Mouse (Mus musculus) gastrocnemius, adult 18-20 months (tissue): Measurements from ENCODE around the gene Prr36. TPM values are rescaled to one million over a fixed set of nuclear protein-coding genes. Genes with fewer than 3 reads are reported as not detected.
A peak's percentile ranks its signal among the peaks of the same experiment; 100 is the strongest.
"Not testable (repeated sequence)": the region's sequence is repeated elsewhere in the genome, so short reads cannot be mapped to it uniquely, and the experiment has no call there.

Experiments
- DNase-seq: peaks from one replicate; pipeline ENCODE4 v3.0.0; 2021; ENCODE audit warnings: low spot score
- long read RNA-seq, 2 experiments: library from polyadenylated mRNA; stranded (forward); transcript quantifications; one replicate each; pipeline ENCODE4 v2.0.0; 2021
- total RNA-seq, 2 experiments: library from RNA; stranded (reverse); gene quantifications; 2 replicates each; pipeline ENCODE4 v1.2.3; 2021

Gene Prr36
- not detected for total RNA-seq
- long read RNA-seq, experiment 1, result 0 reads
- long read RNA-seq, experiment 2, result 0 reads

GRCm38 (mm10) chr8:4216791-4217621 is at the start of gene Prr36:
Gene Prr36 (minus strand): TSS chr8:4217459.
- DNase-seq, result no peak

DNA sequence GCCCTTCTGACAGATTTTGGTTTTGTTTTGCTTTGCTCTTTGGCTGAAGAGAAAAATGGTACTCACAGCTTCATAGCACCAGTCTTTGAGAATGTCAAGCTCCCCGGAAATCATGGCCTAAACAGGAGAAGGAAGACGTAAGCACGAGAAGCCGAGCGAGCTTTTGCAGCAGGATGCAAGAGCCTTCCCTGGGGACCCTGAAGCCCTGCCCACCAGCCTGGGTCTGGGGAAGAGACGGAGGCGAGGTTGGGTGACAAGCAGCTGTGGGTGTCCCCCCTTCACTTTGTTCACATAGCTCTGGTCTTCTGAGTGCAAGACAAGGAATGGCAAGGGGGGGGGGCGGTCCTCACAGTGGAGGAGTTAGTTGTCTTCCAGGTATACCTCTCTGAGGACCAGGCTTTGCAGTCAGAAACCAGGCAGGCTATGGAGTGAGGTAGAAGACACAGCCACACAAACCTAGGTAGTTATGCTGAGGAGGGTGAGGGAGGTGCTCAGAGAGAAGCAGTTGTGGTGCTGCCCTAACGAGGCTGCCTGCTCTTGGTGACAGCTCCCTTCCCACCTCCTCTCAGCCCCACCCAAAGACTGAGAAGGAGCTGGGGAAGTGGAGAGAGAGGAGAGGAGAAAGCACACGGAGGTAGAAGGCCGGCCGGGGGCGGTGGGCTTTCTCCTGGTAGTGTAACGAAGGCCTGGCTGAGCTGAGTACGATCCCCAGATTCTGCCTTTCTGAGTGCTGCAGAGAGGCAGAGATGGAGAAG is 48.1 kb upstream of the Prr36 start:
- no peak for DNase-seq

GRCm38 (mm10) chr8:4263105-4263791 is 46.0 kb upstream of the Prr36 start:
- DNase-seq, result no peak

- DNase-seq, result no peak
These were observed 42.5 kb upstream of the Prr36 start for GRCm38 (mm10) chr8:4259805-4260170.

DNA sequence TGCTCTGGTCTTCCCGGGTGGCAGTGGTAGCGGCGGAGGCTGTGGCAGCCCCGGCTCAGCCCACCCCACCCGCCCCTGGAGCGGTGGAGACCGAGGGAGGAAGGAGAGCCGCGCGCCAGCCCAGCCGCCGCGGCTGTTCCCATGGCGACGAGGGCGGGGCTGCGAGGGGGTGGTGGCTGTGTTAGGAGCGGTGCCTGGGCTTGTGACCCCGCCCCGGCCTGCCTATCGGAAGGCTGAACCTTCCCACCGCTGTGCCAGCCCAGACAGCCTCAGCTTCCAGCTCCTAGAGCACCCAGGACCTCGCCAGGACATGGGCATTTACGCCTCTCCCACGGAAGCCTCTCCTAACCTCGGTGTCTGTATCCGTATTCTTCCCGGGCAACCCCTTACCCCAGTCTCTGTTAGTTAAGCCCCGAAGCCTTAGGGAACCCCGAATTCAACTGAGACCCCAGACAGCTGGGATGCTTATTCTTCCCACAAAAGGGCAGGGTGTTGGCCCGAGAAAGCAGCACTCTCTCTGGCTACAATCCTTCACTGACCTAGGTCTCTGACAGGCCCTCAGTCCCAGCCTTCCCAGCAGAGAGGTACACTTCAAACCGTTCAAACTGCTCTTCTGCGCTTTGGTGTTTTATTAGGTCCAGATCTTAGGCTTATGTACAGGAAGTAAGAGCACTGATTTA is 42.0 kb upstream of the Prr36 start, which contains the start of gene Ctxn1:
Gene Ctxn1, minus strand, starts transcription at position 150 of the 680 bp plus-strand sequence.
- DNase-seq, result peak; percentile 90

GRCm38 (mm10) chr8:4258678-4259077 is 41.4 kb upstream of the Prr36 start:
- no peak for DNase-seq

DNA sequence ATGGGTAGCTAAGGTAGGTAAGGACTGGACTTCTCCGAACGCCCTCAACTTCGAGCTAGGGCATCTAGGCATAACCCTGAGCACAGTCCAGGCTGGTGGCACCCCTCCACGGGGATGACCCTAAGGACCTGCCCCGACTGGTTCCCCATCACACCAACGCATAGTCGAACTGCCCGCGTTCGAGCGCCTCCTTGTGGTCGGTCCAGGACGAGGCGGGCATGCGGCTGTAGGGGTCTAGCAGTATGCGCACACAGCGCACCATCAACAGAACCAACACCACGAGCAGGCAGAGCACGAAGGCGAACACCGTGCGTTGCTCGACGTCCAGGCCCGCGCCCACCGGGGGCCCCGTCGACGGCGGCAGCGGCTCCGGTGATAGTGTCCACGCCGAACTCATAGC is 41.0 kb upstream of the Prr36 start:
- DNase-seq, result peak; percentile 39

DNA sequence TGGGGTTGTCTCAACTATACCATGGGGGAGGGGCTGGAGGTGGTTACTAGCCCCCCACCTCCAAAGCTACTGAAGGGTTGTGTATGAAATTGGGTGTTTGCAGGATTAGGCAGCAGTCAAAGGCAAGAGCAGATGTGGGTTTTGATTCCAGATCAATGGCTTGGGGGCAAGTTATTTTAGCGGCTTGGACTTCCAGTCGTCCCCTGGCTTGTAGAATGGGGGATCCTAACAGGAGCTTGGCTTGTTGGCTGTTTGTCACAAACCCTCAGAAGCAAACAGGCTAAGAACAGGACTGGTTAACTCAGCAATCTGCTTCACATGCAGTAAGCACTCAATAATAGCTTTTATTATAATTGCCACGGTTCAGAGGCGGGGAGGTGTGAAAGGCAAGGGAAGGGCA is 40.1 kb upstream of the Prr36 start:
- DNase-seq, result no peak

DNA sequence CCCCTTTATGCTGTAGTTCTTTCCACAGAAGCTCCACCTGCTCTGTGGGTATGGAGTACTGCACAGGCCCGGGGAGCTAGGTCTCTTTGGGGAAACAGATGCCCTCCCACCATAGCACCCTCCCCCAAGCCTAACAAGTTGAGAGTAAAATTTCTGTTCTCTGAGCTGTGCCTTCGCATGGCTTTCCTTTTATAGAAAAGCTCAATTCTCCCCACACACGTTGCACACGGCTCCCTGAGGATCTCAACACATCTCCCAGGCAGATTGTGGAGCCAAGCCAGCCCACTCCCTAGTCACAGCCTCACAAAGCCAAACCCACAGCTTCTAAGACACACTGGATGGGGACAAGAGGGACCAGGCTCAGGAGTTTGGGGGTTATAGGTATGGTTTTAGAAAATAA is 39.7 kb upstream of the Prr36 start:
- DNase-seq, result no peak

- not testable (repeated sequence) for DNase-seq
These were observed 38.2 kb upstream of the Prr36 start for GRCm38 (mm10) chr8:4255471-4255870.

- no peak for DNase-seq
These were observed 36.7 kb upstream of the Prr36 start for GRCm38 (mm10) chr8:4254001-4254400.

DNA sequence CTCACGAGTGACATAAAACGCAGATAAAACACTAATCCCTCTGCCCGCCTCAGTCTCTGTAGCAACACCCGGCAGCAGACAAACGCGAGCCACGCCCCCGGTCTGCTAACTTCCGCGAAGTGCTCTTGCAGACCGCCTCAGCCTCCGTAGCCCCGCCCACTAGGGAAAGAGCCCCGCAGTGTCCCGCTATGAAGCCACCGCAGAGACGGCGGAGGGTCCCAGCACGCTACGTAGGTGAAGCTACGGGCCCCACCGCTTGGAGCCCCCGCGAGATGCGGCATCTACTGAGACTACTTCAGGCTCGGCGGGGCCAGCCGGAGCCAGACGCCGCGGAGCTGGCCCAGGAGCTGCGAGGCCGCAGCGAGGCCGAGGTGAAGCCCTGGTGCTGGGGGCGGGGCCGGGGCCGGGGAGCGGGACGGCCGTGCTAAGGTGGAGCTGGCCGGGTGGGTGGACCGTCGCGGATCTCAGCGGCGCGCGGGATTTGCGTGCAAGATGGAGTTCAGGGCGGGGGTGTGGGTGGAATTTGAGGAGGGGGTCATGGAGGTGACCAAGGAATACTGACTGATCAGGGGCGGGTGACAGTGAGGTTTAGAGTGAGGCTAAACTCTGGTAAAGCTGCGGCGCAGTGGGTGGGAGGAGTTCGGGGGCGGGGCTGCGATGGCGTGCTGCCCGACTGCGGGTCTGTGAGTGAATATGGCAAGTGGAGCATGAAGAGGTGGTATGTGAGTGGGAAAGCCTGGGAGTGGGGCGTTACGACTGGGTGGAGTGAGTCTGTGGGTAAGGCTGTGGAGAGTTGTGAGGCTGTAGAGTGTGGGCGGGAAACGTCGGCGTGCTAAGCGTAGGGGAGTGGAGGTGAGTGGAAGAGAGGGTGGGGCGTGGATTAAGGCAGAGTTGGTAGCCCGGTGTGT is 35.9 kb upstream of the Prr36 start, which contains the start of gene Snapc2:
Gene Snapc2, plus strand, starts transcription at position 147 of the 908 bp plus-strand sequence.
- DNase-seq, result peak; percentile 95

GRCm38 (mm10) chr8:4252116-4252760 is 35.0 kb upstream of the Prr36 start:
- no peak for DNase-seq

DNA sequence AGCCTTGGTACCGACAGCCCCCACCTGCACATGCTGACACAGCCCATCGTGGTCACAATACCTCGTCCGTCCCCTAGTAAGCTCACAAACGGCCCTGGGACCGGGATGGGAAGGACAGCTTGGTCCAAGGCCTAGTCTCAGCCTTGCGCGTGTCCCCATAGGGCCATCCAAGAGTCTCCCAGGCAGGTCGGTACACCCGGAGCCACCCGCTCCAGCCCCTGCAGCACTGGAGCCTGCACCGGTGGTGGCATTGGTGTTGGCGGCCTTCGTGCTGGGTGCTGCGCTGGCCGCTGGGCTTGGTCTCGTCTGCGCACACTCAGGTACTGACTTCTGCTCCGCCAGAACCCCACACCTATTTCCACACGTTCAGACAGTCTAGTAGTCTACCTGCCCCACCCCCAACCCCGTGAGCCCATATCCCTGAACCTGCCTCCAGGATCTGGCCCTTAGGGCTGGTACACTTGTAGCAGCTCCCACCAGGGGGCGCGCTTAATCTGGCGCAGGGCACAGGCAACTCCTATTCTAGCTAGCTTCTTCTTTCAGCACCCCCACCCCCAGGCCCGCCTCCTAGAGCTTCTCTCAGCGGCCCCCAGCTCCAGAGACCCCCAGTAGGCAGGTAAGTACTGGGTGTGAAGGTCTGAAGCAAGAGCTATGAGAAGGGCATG is 33.2 kb upstream of the Prr36 start:
- DNase-seq, result peak; percentile 78

DNA sequence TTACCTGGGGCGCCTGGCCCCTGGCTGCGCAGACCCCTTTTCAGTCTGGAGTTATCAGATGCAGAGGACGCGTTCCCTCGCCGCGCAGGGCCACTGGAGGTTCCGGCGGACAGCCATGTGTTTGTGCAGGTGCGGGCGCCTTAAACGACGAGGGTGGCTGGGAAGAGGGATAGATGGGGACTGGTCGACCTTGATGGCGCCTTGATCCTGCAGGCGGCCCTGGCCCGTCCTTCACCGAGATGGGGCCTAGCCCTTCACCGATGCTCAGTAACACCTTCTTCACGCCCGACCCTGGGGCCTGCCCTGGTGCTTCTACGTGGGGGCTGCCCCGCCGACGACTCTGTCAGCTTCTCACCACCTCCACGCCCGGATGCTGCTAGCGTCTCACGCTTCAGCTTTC is 32.0 kb upstream of the Prr36 start:
- DNase-seq, result no peak

DNA sequence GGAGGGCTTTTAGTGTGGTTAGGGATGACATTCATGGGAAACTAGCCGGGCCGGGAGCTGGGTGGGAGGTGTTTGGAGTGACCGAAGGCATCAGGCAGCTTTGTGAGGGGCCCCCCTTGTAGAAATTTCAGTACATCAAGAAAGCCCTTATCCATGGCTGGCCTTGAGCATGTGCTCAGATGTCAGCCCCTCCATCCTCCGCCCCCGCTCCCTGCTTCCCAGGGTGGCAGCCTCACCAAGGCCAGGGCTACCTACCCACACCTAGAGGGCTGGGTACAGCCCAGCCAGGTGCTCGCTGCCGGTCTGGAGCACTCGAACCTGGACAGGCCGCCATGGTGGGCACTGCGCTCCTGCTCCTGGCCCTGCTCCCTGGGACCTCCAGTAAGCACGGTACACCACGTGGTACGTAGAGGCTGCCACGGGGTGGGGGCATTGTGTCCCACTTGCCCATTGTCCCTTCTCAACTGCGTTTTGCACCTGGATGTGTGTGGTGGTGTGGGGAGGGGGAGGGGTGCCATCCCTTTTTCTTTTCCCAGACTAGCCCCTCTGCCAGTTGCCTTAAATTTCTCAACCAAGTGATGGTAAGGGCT is 30.8 kb upstream of the Prr36 start, which contains the start of gene Tgfbr3l:
Gene Tgfbr3l, plus strand, starts transcription at position 264 of the 590 bp plus-strand sequence.
- DNase-seq, result no peak

GRCm38 (mm10) chr8:4247241-4247640 is 30.0 kb upstream of the Prr36 start:
- DNase-seq, result no peak

DNA sequence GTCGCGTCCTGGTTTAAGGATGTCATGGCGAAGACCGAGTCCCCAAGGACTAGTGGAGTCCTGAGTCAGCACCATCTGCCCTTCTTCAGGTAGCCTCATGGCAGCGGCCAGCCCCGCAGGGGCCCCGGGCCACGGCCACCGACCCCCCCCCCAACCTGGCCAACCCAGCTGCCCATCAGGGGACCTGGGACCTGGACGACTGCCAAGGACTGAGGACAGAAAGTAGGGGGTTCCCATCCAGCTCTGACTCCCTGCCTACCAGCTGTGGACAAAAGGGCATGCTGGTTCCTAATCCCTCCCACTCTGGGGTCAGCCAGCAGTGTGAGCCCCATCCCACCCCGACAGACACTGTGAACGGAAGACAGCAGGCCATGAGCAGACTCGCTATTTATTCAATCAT is 28.5 kb upstream of the Prr36 start:
- DNase-seq, result no peak

- DNase-seq, result no peak
These were observed 27.8 kb upstream of the Prr36 start for GRCm38 (mm10) chr8:4245061-4245460.
